Mouse (Mus musculus) heart, postnatal 0 days (tissue): Measurements from ENCODE around the gene Phf5a. TPM values are rescaled to one million over a fixed set of nuclear protein-coding genes. Genes with fewer than 3 reads are reported as not detected.
A peak's percentile ranks its signal among the peaks of the same experiment; 100 is the strongest.

Experiments
- ATAC-seq: fragments of 200-750 bp; cut with Nextera tagmentation; 2 replicates; pipeline ENCODE4 v1.8.0; 2017; ENCODE audit warnings: low read depth, moderate number of reproducible peaks, moderate library complexity; ENCODE audit not compliant: insufficient read depth
- DNase-seq: peaks from one replicate; pipeline ENCODE4 v3.0.0-alpha.2; 2016; ENCODE audit warnings: low spot score
- H3K27ac ChIP-seq: fragments of 300-500 bp; sonication (generic); 2 replicates; pipeline ENCODE4 v1.5.1; 2014; ENCODE audit warnings: low read depth, mild to moderate bottlenecking
- H3K27me3 ChIP-seq: fragments of 300-500 bp; sonication (generic); 2 replicates; pipeline ENCODE4 v1.6.1; 2014; ENCODE audit warnings: low read length, mixed read lengths; ENCODE audit not compliant: control insufficient read depth, insufficient read depth
- H3K36me3 ChIP-seq: fragments of 300-500 bp; sonication (generic); replicated peaks from 2 replicates; pipeline ENCODE4 v1.6.1; 2014; ENCODE audit warnings: low read length, mixed read lengths; ENCODE audit not compliant: control insufficient read depth, insufficient read depth
- H3K4me1 ChIP-seq: fragments of 300-500 bp; sonication (generic); 2 replicates; pipeline ENCODE4 v1.6.1; 2014; ENCODE audit warnings: antibody characterized with exemption; ENCODE audit not compliant: control insufficient read depth, insufficient read depth
- H3K4me2 ChIP-seq: fragments of 300-500 bp; sonication (generic); 2 replicates; pipeline ENCODE4 v1.6.1; 2014; ENCODE audit warnings: low read depth, mild to moderate bottlenecking, low read length, moderate library complexity
- H3K4me3 ChIP-seq: fragments of 300-500 bp; sonication (generic); 2 replicates; pipeline ENCODE4 v1.5.1; 2014; ENCODE audit warnings: low read depth, low read length
- H3K9ac ChIP-seq: fragments of 300-500 bp; sonication (generic); replicated peaks from 2 replicates; pipeline ENCODE4 v1.6.1; 2014; ENCODE audit warnings: low read depth, low read length, mixed read lengths
- H3K9me3 ChIP-seq: fragments of 300-500 bp; sonication (generic); replicated peaks from 2 replicates; pipeline ENCODE4 v1.6.1; 2016; ENCODE audit warnings: low read length; ENCODE audit not compliant: control insufficient read depth
- CTCF ChIP-seq: IDR thresholded peaks from 2 replicates; pipeline ENCODE4 v1.5.1; 2016; ENCODE audit warnings: antibody characterized with exemption, control low read depth, low read depth
- EP300 ChIP-seq: IDR thresholded peaks from 2 replicates; pipeline ENCODE4 v1.6.1; 2016; ENCODE audit warnings: antibody characterized with exemption, low read depth
- WGBS: fragments of 180-500 bp; shearing (Covaris S2); extraction: QIAGEN DNeasy Blood & Tissue Kit; methylation state at CpG from one replicate; pipeline ENCODE4 v1.1.7; 2014; 5-methylcytosine and 5-hydroxymethylcytosine counted together
- polyA plus RNA-seq: library from polyadenylated mRNA; unstranded; fragments of >200 nt; fragmentation: Nextera tagmentation; extraction: Ambion mirVana; gene quantifications from 2 replicates; pipeline ENCODE4 v1.2.1, GENCODE M21; 2015
- total RNA-seq: library from RNA; depleted of rRNA; stranded (reverse); fragments of >200 nt; gene quantifications from 2 replicates; pipeline ENCODE4 v1.2.3, GENCODE M21; 2014; ENCODE audit warnings: low replicate concordance

Phf5a gene
- total and polyA plus RNA-seq, 2 experiments from 2014 or later: 26.9 to 65.3 TPM

DNA sequence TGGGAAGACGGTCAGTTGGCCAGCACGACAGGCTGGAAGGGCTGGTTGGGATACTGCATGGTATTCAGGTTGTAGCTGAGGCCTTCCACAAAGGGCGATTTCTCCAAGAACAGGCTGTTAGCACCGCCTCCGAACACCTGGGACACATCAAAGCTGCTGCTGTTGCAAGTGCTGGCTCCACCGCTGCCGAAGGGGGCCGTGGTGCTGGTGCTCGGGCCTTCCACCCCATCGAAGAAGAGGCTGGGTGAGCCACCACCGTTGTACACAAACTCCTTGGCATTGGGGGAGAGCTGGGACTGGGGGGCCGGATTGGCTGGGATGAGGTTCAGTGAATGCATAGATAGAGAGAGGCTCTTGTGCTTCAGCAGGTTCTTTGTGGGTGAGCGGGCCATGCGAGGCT, 21.0 kb downstream of the Phf5a start:
- 77% methylated on average over 14 of the region's 14 CpGs for WGBS
- H3K27ac ChIP-seq: no peak overlapping the region
- no peaks in the 10 kb centered on the region for H3K9me3 ChIP-seq
- TF ChIP-seq CTCF (no peak), EP300 (no peak)
- H3K4me3 ChIP-seq: no peak overlapping the region
- H3K27me3 ChIP-seq: no peaks in the 10 kb centered on the region
- H3K36me3 ChIP-seq: peaks cover 55% of the 10 kb centered on the region
- H3K4me1 ChIP-seq: peaks cover 20% of the 10 kb centered on the region
- no peak overlapping the region for H3K9ac ChIP-seq
- H3K4me2 ChIP-seq: no peak overlapping the region
- DNase-seq (no peak), ATAC-seq (no peak)

- H3K27ac ChIP-seq: peak overlapping the region; percentile 20
- no peak overlapping the region for H3K4me3 ChIP-seq
- no peak for ATAC-seq
- no peak overlapping the region for H3K9ac ChIP-seq
- 76% methylated on average over 9 of the region's 9 CpGs for WGBS
- no peak overlapping the region for H3K4me2 ChIP-seq
- peaks cover 22% of the 10 kb centered on the region for H3K4me1 ChIP-seq
- no peak for DNase-seq
- no peaks in the 10 kb centered on the region for H3K9me3 ChIP-seq
- peaks cover 55% of the 10 kb centered on the region for H3K36me3 ChIP-seq
- H3K27me3 ChIP-seq: no peaks in the 10 kb centered on the region
- TF ChIP-seq EP300: no peak
- TF ChIP-seq CTCF: no peak
Observed at GRCm38 (mm10) chr15:81849104-81849503, 22.6 kb downstream of the Phf5a start.

DNA sequence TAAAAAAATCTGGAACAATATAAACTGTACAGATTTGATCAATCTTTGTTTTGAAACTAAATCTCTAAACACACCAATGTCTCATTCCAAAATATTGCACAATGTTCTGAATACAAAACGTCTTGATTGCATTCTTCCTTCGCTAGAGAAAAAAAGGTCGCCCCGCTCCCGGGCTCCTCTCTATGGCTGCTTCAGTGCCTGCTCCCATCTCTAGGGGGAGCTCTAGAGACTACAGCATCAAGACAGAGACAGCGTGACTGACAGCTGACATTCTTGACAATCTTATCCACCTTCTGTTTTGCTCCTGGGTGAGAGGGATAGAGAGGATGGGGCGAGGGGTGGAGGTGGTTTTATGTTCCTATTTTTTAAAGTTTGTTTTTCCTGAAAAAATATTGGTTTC, 23.4 kb downstream of the Phf5a start:
- no peak overlapping the region for H3K4me3 ChIP-seq
- no peak for TF ChIP-seq EP300
- TF ChIP-seq CTCF: peak; percentile 66
- DNase-seq (peak; percentile 59), ATAC-seq (no peak)
- H3K9me3 ChIP-seq: no peaks in the 10 kb centered on the region
- no peak overlapping the region for H3K4me2 ChIP-seq
- H3K27me3 ChIP-seq: no peaks in the 10 kb centered on the region
- H3K4me1 ChIP-seq: peaks cover 22% of the 10 kb centered on the region
- peaks cover 55% of the 10 kb centered on the region for H3K36me3 ChIP-seq
- no peak overlapping the region for H3K9ac ChIP-seq
- 31% methylated on average over 7 of the region's 7 CpGs for WGBS
- H3K27ac ChIP-seq: no peak overlapping the region

DNA sequence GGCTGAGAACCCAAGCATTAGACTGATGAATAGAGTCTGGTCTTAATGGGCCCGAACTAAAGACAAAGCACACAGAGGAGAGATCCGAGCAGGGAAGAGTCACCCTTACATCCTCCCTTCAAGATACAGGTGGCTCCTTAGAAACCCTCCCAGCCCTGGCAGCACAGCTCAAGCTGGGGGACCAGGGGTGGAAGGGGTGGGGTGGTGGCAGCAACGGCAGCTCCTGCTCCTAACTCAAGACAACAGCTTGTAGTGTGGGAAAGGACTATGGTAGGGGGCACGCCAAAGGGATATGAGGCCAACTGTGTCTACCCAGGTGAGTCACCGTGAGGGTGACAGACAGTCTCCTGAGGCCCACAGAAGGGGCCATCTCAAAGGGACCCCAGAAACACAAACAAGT, 23.9 kb downstream of the Phf5a start:
- no peaks in the 10 kb centered on the region for H3K9me3 ChIP-seq
- TF ChIP-seq EP300 (no peak), CTCF (no peak)
- H3K4me1 ChIP-seq: peaks cover 20% of the 10 kb centered on the region
- DNase-seq (no peak), ATAC-seq (no peak)
- no peaks in the 10 kb centered on the region for H3K27me3 ChIP-seq
- 81% methylated on average over 5 of the region's 5 CpGs for WGBS
- H3K4me2 ChIP-seq: no peak overlapping the region
- no peak overlapping the region for H3K4me3 ChIP-seq
- no peak overlapping the region for H3K9ac ChIP-seq
- H3K36me3 ChIP-seq: peaks cover 53% of the 10 kb centered on the region
- no peak overlapping the region for H3K27ac ChIP-seq

GRCm38 (mm10) chr15:81847161-81847560, 24.6 kb downstream of the Phf5a start:
- peaks cover 20% of the 10 kb centered on the region for H3K4me1 ChIP-seq
- no peak overlapping the region for H3K4me3 ChIP-seq
- no peak for DNase-seq
- TF ChIP-seq EP300 (no peak), CTCF (no peak)
- peaks cover 46% of the 10 kb centered on the region for H3K36me3 ChIP-seq
- H3K27me3 ChIP-seq: no peaks in the 10 kb centered on the region
- 89% methylated on average over 4 of the region's 4 CpGs for WGBS
- H3K9me3 ChIP-seq: no peaks in the 10 kb centered on the region
- H3K4me2 ChIP-seq: no peak overlapping the region
- H3K9ac ChIP-seq: no peak overlapping the region
- ATAC-seq: no peak
- no peak overlapping the region for H3K27ac ChIP-seq

DNA sequence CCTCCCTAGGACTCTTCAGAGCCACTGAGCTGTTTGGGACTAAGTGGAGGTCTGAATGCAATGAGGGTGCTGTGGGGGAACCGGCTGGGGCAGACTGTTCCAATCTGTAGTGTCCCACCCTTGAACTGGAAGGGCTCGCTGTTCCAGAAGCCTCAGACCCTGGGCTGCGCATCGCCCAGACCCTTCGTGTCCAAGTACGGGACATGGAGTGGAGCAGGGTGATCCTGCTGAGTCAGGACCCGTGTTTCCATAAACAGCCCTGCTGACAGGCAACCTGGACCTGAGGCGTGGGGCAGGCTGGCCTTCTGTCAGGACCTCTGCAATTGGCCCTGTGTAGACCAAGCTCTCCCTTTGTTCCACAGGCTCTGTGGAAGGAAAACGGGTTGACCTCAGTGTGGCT, 25.0 kb downstream of the Phf5a start:
- ATAC-seq (no peak), DNase-seq (no peak)
- Histone ChIP-seq H3K27me3 (no peaks in the 10 kb centered on the region), H3K4me3 (no peak overlapping the region), H3K4me2 (no peak overlapping the region), H3K4me1 (peaks cover 20% of the 10 kb centered on the region), H3K9me3 (no peaks in the 10 kb centered on the region), H3K27ac (no peak overlapping the region), H3K36me3 (peaks cover 42% of the 10 kb centered on the region), H3K9ac (no peak overlapping the region)
- WGBS: 70% methylated on average over 9 of the region's 9 CpGs
- no peak for TF ChIP-seq EP300
- no peak for TF ChIP-seq CTCF
